ENCODE assay signal across 24 mouse cellular contexts in genomic region chr13:54746110-54746509, GRCm38 (mm10). TPM values are rescaled to one million over a fixed set of nuclear protein-coding genes. Genes with fewer than 3 reads are reported as not detected.
DNase-seq lines count a peak whose midpoint lies in the region; ATAC-seq and TF ChIP-seq lines count a peak whose summit lies in the region.
"Had no signal": no experiment of that assay in that cellular context is flagged by ENCODE, and none has a peak within 500 bp of the region (broad histone marks: within the 10 kb centered on the region; RNA-seq: fewer than 3 reads in every experiment).

No protein-coding gene starts in this region.

- H3K4me2 ChIP-seq in midbrain, embryonic 13.5 days (replicated peaks): peak overlapping the region; percentile 77
- H3K4me2 ChIP-seq in hindbrain, postnatal 0 days (ENCODE audit: low read depth, low read length): peak overlapping the region; percentile 30; the same call in 1 of the 2 replicates
- H3K4me2 ChIP-seq: embryonic facial prominence, embryonic 15.5 days; limb, embryonic 12.5 days; liver, embryonic 13.5 days; lung, embryonic 15.5 days; stomach, embryonic 15.5 days had no signal

- peak overlapping the region; percentile 25; the same call in 1 of the 2 replicates for H3K9ac ChIP-seq in midbrain, embryonic 13.5 days (replicated peaks)
- H3K9ac ChIP-seq in hindbrain, postnatal 0 days (replicated peaks; ENCODE audit: low read length): no peak overlapping the region
- H3K9ac ChIP-seq: embryonic facial prominence, embryonic 15.5 days; limb, embryonic 12.5 days; liver, embryonic 13.5 days; lung, embryonic 15.5 days; stomach, embryonic 15.5 days had no signal

- no peak for ATAC-seq in midbrain, embryonic 13.5 days
- no peak for ATAC-seq in hindbrain, postnatal 0 days
- ATAC-seq: intestine, postnatal 0 days had no signal

- no peak for TF ChIP-seq CTCF in hindbrain, postnatal 0 days (IDR thresholded peaks at IDR 0.05; ENCODE audit: low read depth)
- TF ChIP-seq CTCF in olfactory bulb, adult 2 months (IDR thresholded peaks at IDR 0.05; ENCODE audit: insufficient read depth, low read depth, low read length): no peak
- no peak for TF ChIP-seq CTCF in kidney, adult 2 months (conservative IDR thresholded peaks at IDR 0.05; ENCODE audit: insufficient read depth, insufficient read length, low read depth, low read length)

- H3K36me3 ChIP-seq in midbrain, embryonic 13.5 days: peaks cover 18% of the 10 kb centered on the region
- 0 out of 2 replicates have a peak, but pooled peaks cover 15% of the 10 kb centered on the region for H3K36me3 ChIP-seq in midbrain, embryonic 10.5 days
- H3K36me3 ChIP-seq in hindbrain, postnatal 0 days (ENCODE audit: insufficient read depth, low read length): peaks cover 3% of the 10 kb centered on the region; the same call in 1 of the 2 replicates
- H3K36me3 ChIP-seq in kidney, adult 2 months (ENCODE audit: control insufficient read depth, insufficient read depth, low read length): no peaks in the 10 kb centered on the region
- H3K36me3 ChIP-seq: embryonic facial prominence, embryonic 15.5 days; limb, embryonic 12.5 days; liver, embryonic 13.5 days; lung, embryonic 15.5 days; stomach, embryonic 15.5 days had no signal

- H3K27ac ChIP-seq in midbrain, embryonic 13.5 days: no peak overlapping the region
- no peak overlapping the region for H3K27ac ChIP-seq in midbrain, embryonic 10.5 days (replicated peaks)
- no peak overlapping the region for H3K27ac ChIP-seq in hindbrain, postnatal 0 days
- peak overlapping the region; percentile 84 for H3K27ac ChIP-seq in olfactory bulb, adult 2 months (ENCODE audit: insufficient read depth, low read depth, low read length)
- H3K27ac ChIP-seq in kidney, adult 2 months (ENCODE audit: insufficient read depth, low read depth, low read length): no peak overlapping the region
- H3K27ac ChIP-seq: embryonic facial prominence, embryonic 15.5 days; kidney, postnatal 0 days; limb, embryonic 12.5 days; liver, embryonic 13.5 days; lung, embryonic 15.5 days; stomach, embryonic 15.5 days had no signal

- peaks cover 13% of the 10 kb centered on the region for H3K27me3 ChIP-seq in midbrain, embryonic 13.5 days
- H3K27me3 ChIP-seq in midbrain, embryonic 10.5 days (ENCODE audit: low read depth, poor library complexity, severe bottlenecking): peaks cover 41% of the 10 kb centered on the region
- no peaks in the 10 kb centered on the region for H3K27me3 ChIP-seq in hindbrain, postnatal 0 days (ENCODE audit: insufficient read depth, low read length)
- no peaks in the 10 kb centered on the region for H3K27me3 ChIP-seq in kidney, adult 2 months (replicated peaks; ENCODE audit: control insufficient read depth, insufficient read depth, low read length)

- DNase-seq in cerebellum, adult 9-11 months: peak; percentile 70
- no peak for DNase-seq in cerebellum, adult 9-10 months
- DNase-seq in midbrain, embryonic 10.5 days (ENCODE audit: low spot score): no peak
- DNase-seq in hindbrain, postnatal 0 days (ENCODE audit: low spot score): no peak
- DNase-seq in kidney, postnatal 36 days: no peak
- DNase-seq in kidney, adult 2 months: no peak
- DNase-seq: adrenal gland, postnatal 36 days; heart, adult 11 months; heart, postnatal 4 days; layer of hippocampus, adult 9-11 months; liver, embryonic 13.5 days; thymus, adult 2 months had no signal

- H3K4me3 ChIP-seq in midbrain, embryonic 13.5 days (replicated peaks): 0 out of 2 replicates have a peak overlapping the region, but pooled peaks have one; percentile 2
- H3K4me3 ChIP-seq in midbrain, embryonic 10.5 days: no peak overlapping the region
- no peak overlapping the region for H3K4me3 ChIP-seq in hindbrain, postnatal 0 days (ENCODE audit: low read length)
- peak overlapping the region; percentile 39 for H3K4me3 ChIP-seq in olfactory bulb, adult 2 months (ENCODE audit: insufficient read depth, low read depth, low read length)
- H3K4me3 ChIP-seq in kidney, adult 2 months (ENCODE audit: insufficient read depth, low read depth, low read length): no peak overlapping the region
- H3K4me3 ChIP-seq: embryonic facial prominence, embryonic 15.5 days; limb, embryonic 12.5 days; liver, embryonic 13.5 days; lung, embryonic 15.5 days; stomach, embryonic 15.5 days had no signal

- H3K4me1 ChIP-seq in midbrain, embryonic 13.5 days (replicated peaks): peaks cover 60% of the 10 kb centered on the region
- peaks cover 44% of the 10 kb centered on the region for H3K4me1 ChIP-seq in midbrain, embryonic 10.5 days
- H3K4me1 ChIP-seq in hindbrain, postnatal 0 days (ENCODE audit: insufficient read depth, low read length): peaks cover 21% of the 10 kb centered on the region; the same call in 1 of the 2 replicates
- peaks cover 40% of the 10 kb centered on the region for H3K4me1 ChIP-seq in olfactory bulb, adult 2 months (ENCODE audit: control insufficient read depth, insufficient read depth, low read length)
- H3K4me1 ChIP-seq in kidney, adult 2 months (ENCODE audit: control insufficient read depth, insufficient read depth, low read length): no peaks in the 10 kb centered on the region

- no peak for TF ChIP-seq POLR2A in olfactory bulb, adult 2 months (IDR thresholded peaks at IDR 0.05; ENCODE audit: insufficient read depth, low read depth, low read length)
- no peak for TF ChIP-seq POLR2A in kidney, adult 2 months (IDR thresholded peaks at IDR 0.05; ENCODE audit: low read depth, low read length)

- H3K9me3 ChIP-seq in midbrain, embryonic 13.5 days: no peaks in the 10 kb centered on the region
- no peaks in the 10 kb centered on the region for H3K9me3 ChIP-seq in midbrain, embryonic 10.5 days (replicated peaks)
- H3K9me3 ChIP-seq in hindbrain, postnatal 0 days (ENCODE audit: low read length): no peaks in the 10 kb centered on the region
- H3K9me3 ChIP-seq: embryonic facial prominence, embryonic 15.5 days; limb, embryonic 12.5 days; liver, embryonic 13.5 days; lung, embryonic 15.5 days; stomach, embryonic 15.5 days had no signal

- 43% methylated on average over 6 of the region's 6 CpGs for WGBS in midbrain, embryonic 13.5 days
- WGBS in midbrain, embryonic 10.5 days: 53% methylated on average over 6 of the region's 6 CpGs
- 34% methylated on average over 6 of the region's 6 CpGs for WGBS in hindbrain, postnatal 0 days
- WGBS in olfactory bulb, adult 2 months: 11% methylated on average over 6 of the region's 6 CpGs
- WGBS in kidney, adult 2 months: 37% methylated on average over 6 of the region's 6 CpGs

RNA-seq across cellular contexts. Expression of gene Gprin1, which starts 3.6 kb away (rescaled TPM):
- 5.1 and 5.8 TPM in 2 replicates for polyA plus RNA-seq in midbrain, embryonic 13.5 days (2015; fragmentation: Nextera tagmentation; extraction: Ambion mirVana)
- 0.88 and 1.1 TPM in 2 replicates for polyA plus RNA-seq in midbrain, embryonic 10.5 days (2016; fragmentation: Nextera tagmentation; extraction: Ambion mirVana)
- total RNA-seq in hindbrain, postnatal 0 days (2014; rRNA removed): 146 and 153 TPM in 2 replicates
- 18.3 and 19.9 TPM in 2 replicates for polyA plus RNA-seq in hindbrain, postnatal 0 days (2015; fragmentation: Nextera tagmentation; extraction: Ambion mirVana)
- polyA plus RNA-seq in olfactory bulb, adult 2 months (2012; ENCODE audit: insufficient read depth, insufficient read length, low replicate concordance, missing spikeins): not detected in 2 replicates
- polyA plus RNA-seq in kidney, adult 2 months (2012; rRNA removed): 0.03 and 0.04 TPM in 2 replicates

RNA-seq across cellular contexts. Expression of gene Sncb, which starts 20.3 kb away (rescaled TPM):
- 8.9 and 10.0 TPM in 2 replicates for polyA plus RNA-seq in midbrain, embryonic 13.5 days (2015; fragmentation: Nextera tagmentation; extraction: Ambion mirVana)
- polyA plus RNA-seq in midbrain, embryonic 10.5 days (2016; fragmentation: Nextera tagmentation; extraction: Ambion mirVana): 1.5 TPM in 2 replicates
- total RNA-seq in hindbrain, postnatal 0 days (2014; rRNA removed): 96.8 and 111 TPM in 2 replicates
- 202 and 222 TPM in 2 replicates for polyA plus RNA-seq in hindbrain, postnatal 0 days (2015; fragmentation: Nextera tagmentation; extraction: Ambion mirVana)
- polyA plus RNA-seq in olfactory bulb, adult 2 months (2012; ENCODE audit: insufficient read depth, insufficient read length, low replicate concordance, missing spikeins): not detected in 2 replicates
- 0.15 and 0.41 TPM in 2 replicates for polyA plus RNA-seq in kidney, adult 2 months (2012; rRNA removed)
- total RNA-seq: heart, postnatal 4 days had no signal
- polyA plus RNA-seq: heart, embryonic 14.5 days; kidney, postnatal 0 days; limb, embryonic 12.5 days; liver, embryonic 13.5 days had no signal

RNA-seq across cellular contexts. Expression of gene Eif4e1b, which starts 37.7 kb away (rescaled TPM):
- not detected in 2 replicates for polyA plus RNA-seq in midbrain, embryonic 13.5 days (2015; fragmentation: Nextera tagmentation; extraction: Ambion mirVana)
- polyA plus RNA-seq in midbrain, embryonic 10.5 days (2016; fragmentation: Nextera tagmentation; extraction: Ambion mirVana): not detected in 2 replicates
- total RNA-seq in hindbrain, postnatal 0 days (2014; rRNA removed): not detected in 2 replicates
- polyA plus RNA-seq in hindbrain, postnatal 0 days (2015; fragmentation: Nextera tagmentation; extraction: Ambion mirVana): not detected in 2 replicates
- polyA plus RNA-seq in olfactory bulb, adult 2 months (2012; ENCODE audit: insufficient read depth, insufficient read length, low replicate concordance, missing spikeins): not detected in 2 replicates
- polyA plus RNA-seq in kidney, adult 2 months (2012; rRNA removed): not detected in 2 replicates
- total RNA-seq: adrenal gland, postnatal 36 days; gastrocnemius, adult 8-10 months; heart, postnatal 4 days; left cerebral cortex, adult 8-10 months had no signal
- polyA plus RNA-seq: embryonic facial prominence, embryonic 15.5 days; heart, embryonic 14.5 days; intestine, postnatal 0 days; kidney, postnatal 0 days; limb, embryonic 12.5 days; liver, embryonic 13.5 days; lung, embryonic 15.5 days; spleen, adult 2 months; stomach, embryonic 15.5 days; thymus, adult 2 months had no signal

RNA-seq across cellular contexts. Expression of gene Tspan17, which starts 43.1 kb away (rescaled TPM):
- 28.3 and 30.5 TPM in 2 replicates for polyA plus RNA-seq in midbrain, embryonic 13.5 days (2015; fragmentation: Nextera tagmentation; extraction: Ambion mirVana)
- 12.9 and 20.6 TPM in 2 replicates for polyA plus RNA-seq in midbrain, embryonic 10.5 days (2016; fragmentation: Nextera tagmentation; extraction: Ambion mirVana)
- total RNA-seq in hindbrain, postnatal 0 days (2014; rRNA removed): 53.2 and 60.5 TPM in 2 replicates
- polyA plus RNA-seq in hindbrain, postnatal 0 days (2015; fragmentation: Nextera tagmentation; extraction: Ambion mirVana): 143 and 153 TPM in 2 replicates
- not detected in 2 replicates for polyA plus RNA-seq in olfactory bulb, adult 2 months (2012; ENCODE audit: insufficient read depth, insufficient read length, low replicate concordance, missing spikeins)
- polyA plus RNA-seq in kidney, adult 2 months (2012; rRNA removed): 10.0 and 12.6 TPM in 2 replicates

RNA-seq across cellular contexts. Expression of gene Cdhr2, which starts 44.8 kb away (rescaled TPM):
- 0.15 TPM in 2 replicates for polyA plus RNA-seq in midbrain, embryonic 13.5 days (2015; fragmentation: Nextera tagmentation; extraction: Ambion mirVana)
- not detected in 2 replicates for polyA plus RNA-seq in midbrain, embryonic 10.5 days (2016; fragmentation: Nextera tagmentation; extraction: Ambion mirVana)
- total RNA-seq in hindbrain, postnatal 0 days (2014; rRNA removed): 0.22 and 0.37 TPM in 2 replicates
- 0.35 and 0.41 TPM in 2 replicates for polyA plus RNA-seq in hindbrain, postnatal 0 days (2015; fragmentation: Nextera tagmentation; extraction: Ambion mirVana)
- polyA plus RNA-seq in olfactory bulb, adult 2 months (2012; ENCODE audit: insufficient read depth, insufficient read length, low replicate concordance, missing spikeins): not detected in 2 replicates
- polyA plus RNA-seq in kidney, adult 2 months (2012; rRNA removed): 31.3 and 37.9 TPM in 2 replicates
- total RNA-seq: adrenal gland, postnatal 36 days; gastrocnemius, adult 8-10 months; heart, postnatal 4 days had no signal
- polyA plus RNA-seq: embryonic facial prominence, embryonic 15.5 days; heart, embryonic 14.5 days had no signal

Comparison
In these comparisons a context has a peak if more than half of its experiments do, and no peak if none do; other contexts are left out.
1. H3K4me3 ChIP-seq: peak in midbrain, embryonic 13.5 days (single experiment) and olfactory bulb, adult 2 months (single experiment); none in midbrain, embryonic 10.5 days (single experiment), hindbrain, postnatal 0 days (single experiment) and kidney, adult 2 months (single experiment).
2. RNA of gene Sncb, which starts 20.3 kb away (polyA plus RNA-seq): 202 to 222 TPM in hindbrain, postnatal 0 days; 8.9 to 10.0 TPM in midbrain, embryonic 13.5 days, 1.5 TPM in midbrain, embryonic 10.5 days, 0.15 to 0.41 TPM in kidney, adult 2 months and not detected in olfactory bulb, adult 2 months; every median in the first group is over 10 times any median in the second.